Mouse (Mus musculus): ENCODE measurements around the gene Rps19bp1. TPM values are rescaled to one million over a fixed set of nuclear protein-coding genes. Genes with fewer than 3 reads are reported as not detected.

Gene Rps19bp1
- polyA plus RNA-seq, 1 experiment from 2014 or later = 45.9 TPM

DNA sequence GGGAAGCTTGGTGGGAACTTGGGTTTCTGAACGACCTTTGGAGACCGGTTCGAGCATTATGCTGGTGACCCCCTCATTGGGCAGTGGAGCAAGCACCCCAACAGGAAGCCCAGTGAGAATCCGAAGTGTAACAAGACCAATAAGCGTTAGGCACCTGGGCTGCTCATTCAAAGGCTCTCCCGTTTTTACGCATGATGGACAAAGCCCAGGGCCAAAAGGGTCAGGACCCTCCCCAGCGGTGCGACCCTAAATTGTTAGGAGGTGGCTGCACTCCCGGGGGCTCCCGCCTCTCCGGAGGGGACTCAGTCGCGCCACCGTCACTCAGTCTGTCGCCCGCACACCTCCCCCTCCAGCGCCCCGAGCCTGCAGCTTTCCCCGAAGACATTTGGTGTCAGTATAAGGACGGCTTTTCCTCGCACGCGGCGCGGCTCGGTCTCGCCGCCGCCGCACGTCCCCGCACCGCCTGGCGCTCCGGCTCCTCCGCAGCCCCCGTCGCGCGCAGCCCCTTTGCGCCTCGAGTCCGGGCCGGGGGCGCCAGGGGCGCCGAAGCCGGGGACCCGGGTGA lies 22.8 kb upstream of the Rps19bp1 start, which contains the start of gene Cacna1i:
Cacna1i (plus strand) TSS at position 388 of the 565 bp plus-strand sequence.
- Histone ChIP-seq H3K4me2 (ENCODE audit: low read length) (peak within 1 kb of the TSS; percentile 83), H3K4me3 (ENCODE audit: control insufficient read depth in 1 of 2, insufficient read depth in 1 of 2, low read depth in 1 of 2, low read length in 2 of 2) (peak within 1 kb of the TSS; percentile 34 to 43; a peak in 3 of 4 replicates), H3K4me1 (ENCODE audit: control insufficient read depth in 2 of 2, insufficient read depth in 2 of 2, low read length in 2 of 2) (peaks cover 2 to 9% of the 10 kb centered on the region in 2 experiments; a peak in 3 of 4 replicates), H3K36me3 (ENCODE audit: control insufficient read depth, insufficient read depth, low read length) (no peaks in the 10 kb centered on the region), H3K9me3 (ENCODE audit: control insufficient read depth, low read length) (no peaks in the 10 kb centered on the region), H3K27ac (replicated peaks in 1 of 2; ENCODE audit: control insufficient read depth in 1 of 2, insufficient read depth in 1 of 2, low read depth in 2 of 2, low read length in 2 of 2) (no peak within 1 kb of the TSS), H3K27me3 (ENCODE audit: control insufficient read depth, insufficient read depth, low read length) (peaks cover 100% of the 10 kb centered on the region), H3K9ac (ENCODE audit: low read length) (peak within 1 kb of the TSS; percentile 41; the same call in 1 of the 2 replicates)
- 2% methylated on average over 46 of the region's 50 CpGs for whole genome bisulfite sequencing
- no peak for ATAC-seq (ENCODE audit: insufficient number of reproducible peaks, insufficient read depth, low FRiP score, low read depth)

DNA sequence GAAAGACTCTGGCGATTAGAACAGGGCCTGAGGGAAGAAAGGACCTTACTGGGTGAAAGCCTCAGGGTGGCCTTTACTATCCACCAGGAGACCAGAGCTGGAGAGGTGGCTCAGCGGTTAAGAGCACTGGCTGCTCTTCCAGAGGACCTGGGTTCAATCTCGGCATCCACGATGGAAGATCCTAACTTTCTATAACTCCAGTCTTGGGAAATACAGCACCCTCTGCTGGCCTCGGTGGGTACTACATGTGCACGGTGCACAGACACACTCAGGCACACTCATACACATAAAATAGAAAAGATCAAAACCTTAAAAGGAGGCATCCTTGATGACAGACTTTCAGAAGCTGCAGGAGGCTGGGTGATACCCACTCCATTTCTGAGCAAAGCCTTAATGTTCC lies 16.5 kb upstream of the Rps19bp1 start:
- no peaks in the 10 kb centered on the region for H3K9me3 ChIP-seq (ENCODE audit: control insufficient read depth, low read length)
- no peak overlapping the region for H3K9ac ChIP-seq (ENCODE audit: low read length)
- 27% methylated on average over 6 of the region's 6 CpGs for WGBS
- no peaks in the 10 kb centered on the region for H3K36me3 ChIP-seq (ENCODE audit: control insufficient read depth, insufficient read depth, low read length)
- H3K4me3 ChIP-seq (ENCODE audit: control insufficient read depth in 1 of 2, insufficient read depth in 1 of 2, low read depth in 1 of 2, low read length in 2 of 2) = no peak overlapping the region
- no peaks in the 10 kb centered on the region for H3K4me1 ChIP-seq (ENCODE audit: control insufficient read depth in 2 of 2, insufficient read depth in 2 of 2, low read length in 2 of 2)
- peaks cover 59% of the 10 kb centered on the region for H3K27me3 ChIP-seq (ENCODE audit: control insufficient read depth, insufficient read depth, low read length)
- no peak overlapping the region for H3K4me2 ChIP-seq (ENCODE audit: low read length)
- no peak for ATAC-seq (ENCODE audit: insufficient number of reproducible peaks, insufficient read depth, low FRiP score, low read depth)
- H3K27ac ChIP-seq (replicated peaks in 1 of 2; ENCODE audit: control insufficient read depth in 1 of 2, insufficient read depth in 1 of 2, low read depth in 2 of 2, low read length in 2 of 2) = no peak overlapping the region

DNA sequence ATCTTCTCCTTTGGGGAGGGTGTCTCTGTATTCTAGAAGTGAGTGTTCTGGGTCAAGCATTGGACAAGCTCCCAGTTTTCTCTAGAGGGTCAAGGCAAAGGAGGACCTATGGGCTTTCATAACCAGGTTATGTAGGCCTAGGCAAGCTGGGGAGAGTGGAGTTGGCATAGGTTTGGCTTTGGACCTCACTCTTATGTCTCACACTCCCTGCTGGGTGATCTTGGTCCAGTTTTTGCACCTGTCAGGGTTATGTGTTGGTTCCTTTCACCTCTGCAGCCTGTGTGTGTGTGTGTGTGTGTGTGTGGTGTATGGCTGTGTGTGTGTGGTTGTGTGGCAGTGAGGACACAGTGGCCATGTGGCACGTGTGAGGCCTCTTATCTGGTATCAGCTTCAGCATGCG lies 14.9 kb upstream of the Rps19bp1 start:
- Histone ChIP-seq H3K4me1 (ENCODE audit: control insufficient read depth in 2 of 2, insufficient read depth in 2 of 2, low read length in 2 of 2) (no peaks in the 10 kb centered on the region), H3K9ac (ENCODE audit: low read length) (no peak overlapping the region), H3K4me2 (ENCODE audit: low read length) (no peak overlapping the region), H3K4me3 (ENCODE audit: control insufficient read depth in 1 of 2, insufficient read depth in 1 of 2, low read depth in 1 of 2, low read length in 2 of 2) (no peak overlapping the region), H3K27me3 (ENCODE audit: control insufficient read depth, insufficient read depth, low read length) (peaks cover 43% of the 10 kb centered on the region), H3K9me3 (ENCODE audit: control insufficient read depth, low read length) (no peaks in the 10 kb centered on the region), H3K36me3 (ENCODE audit: control insufficient read depth, insufficient read depth, low read length) (no peaks in the 10 kb centered on the region), H3K27ac (replicated peaks in 1 of 2; ENCODE audit: control insufficient read depth in 1 of 2, insufficient read depth in 1 of 2, low read depth in 2 of 2, low read length in 2 of 2) (no peak overlapping the region)
- WGBS = 78% methylated on average over 2 of the region's 2 CpGs
- ATAC-seq (ENCODE audit: insufficient number of reproducible peaks, insufficient read depth, low FRiP score, low read depth) = no peak

- Histone ChIP-seq H3K9ac (ENCODE audit: low read length) (no peak overlapping the region), H3K4me3 (ENCODE audit: control insufficient read depth in 1 of 2, insufficient read depth in 1 of 2, low read depth in 1 of 2, low read length in 2 of 2) (no peak overlapping the region), H3K36me3 (ENCODE audit: control insufficient read depth, insufficient read depth, low read length) (no peaks in the 10 kb centered on the region), H3K4me1 (ENCODE audit: control insufficient read depth in 2 of 2, insufficient read depth in 2 of 2, low read length in 2 of 2) (no peaks in the 10 kb centered on the region), H3K9me3 (ENCODE audit: control insufficient read depth, low read length) (no peaks in the 10 kb centered on the region), H3K27ac (replicated peaks in 1 of 2; ENCODE audit: control insufficient read depth in 1 of 2, insufficient read depth in 1 of 2, low read depth in 2 of 2, low read length in 2 of 2) (no peak overlapping the region), H3K4me2 (ENCODE audit: low read length) (no peak overlapping the region), H3K27me3 (ENCODE audit: control insufficient read depth, insufficient read depth, low read length) (peaks cover 35% of the 10 kb centered on the region)
- ATAC-seq (ENCODE audit: insufficient number of reproducible peaks, insufficient read depth, low FRiP score, low read depth) = no peak
- WGBS = 37% methylated on average over 4 of the region's 5 CpGs
Observed at GRCm38 (mm10) chr15:80278121-80278759, 14.1 kb upstream of the Rps19bp1 start.

GRCm38 (mm10) chr15:80277625-80278024 lies 13.5 kb upstream of the Rps19bp1 start:
- WGBS = 1% methylated on average over 6 of the region's 6 CpGs

GRCm38 (mm10) chr15:80277107-80277506 lies 13.0 kb upstream of the Rps19bp1 start:
- no peaks in the 10 kb centered on the region for H3K4me1 ChIP-seq (ENCODE audit: control insufficient read depth in 2 of 2, insufficient read depth in 2 of 2, low read length in 2 of 2)
- no peaks in the 10 kb centered on the region for H3K36me3 ChIP-seq (ENCODE audit: control insufficient read depth, insufficient read depth, low read length)
- no peak overlapping the region for H3K4me3 ChIP-seq (ENCODE audit: control insufficient read depth in 1 of 2, insufficient read depth in 1 of 2, low read depth in 1 of 2, low read length in 2 of 2)
- no peak overlapping the region for H3K4me2 ChIP-seq (ENCODE audit: low read length)
- ATAC-seq (ENCODE audit: insufficient number of reproducible peaks, insufficient read depth, low FRiP score, low read depth) = no peak
- H3K27me3 ChIP-seq (ENCODE audit: control insufficient read depth, insufficient read depth, low read length) = peaks cover 23% of the 10 kb centered on the region
- no peak overlapping the region for H3K9ac ChIP-seq (ENCODE audit: low read length)
- H3K9me3 ChIP-seq (ENCODE audit: control insufficient read depth, low read length) = no peaks in the 10 kb centered on the region
- no peak overlapping the region for H3K27ac ChIP-seq (replicated peaks in 1 of 2; ENCODE audit: control insufficient read depth in 1 of 2, insufficient read depth in 1 of 2, low read depth in 2 of 2, low read length in 2 of 2)
- 45% methylated on average over 9 of the region's 9 CpGs for WGBS

More at GRCm38 (mm10) chr15:80277625-80278024, 13.5 kb upstream of the Rps19bp1 start:
- H3K27me3 ChIP-seq (ENCODE audit: control insufficient read depth, insufficient read depth, low read length) = peaks cover 29% of the 10 kb centered on the region
- no peaks in the 10 kb centered on the region for H3K4me1 ChIP-seq (ENCODE audit: control insufficient read depth in 2 of 2, insufficient read depth in 2 of 2, low read length in 2 of 2)
- H3K4me2 ChIP-seq (ENCODE audit: low read length) = no peak overlapping the region
- H3K36me3 ChIP-seq (ENCODE audit: control insufficient read depth, insufficient read depth, low read length) = no peaks in the 10 kb centered on the region
- no peak for ATAC-seq (ENCODE audit: insufficient number of reproducible peaks, insufficient read depth, low FRiP score, low read depth)
- H3K9ac ChIP-seq (ENCODE audit: low read length) = no peak overlapping the region
- no peak overlapping the region for H3K27ac ChIP-seq (replicated peaks in 1 of 2; ENCODE audit: control insufficient read depth in 1 of 2, insufficient read depth in 1 of 2, low read depth in 2 of 2, low read length in 2 of 2)
- no peaks in the 10 kb centered on the region for H3K9me3 ChIP-seq (ENCODE audit: control insufficient read depth, low read length)
- H3K4me3 ChIP-seq (ENCODE audit: control insufficient read depth in 1 of 2, insufficient read depth in 1 of 2, low read depth in 1 of 2, low read length in 2 of 2) = no peak overlapping the region

GRCm38 (mm10) chr15:80271858-80272396 lies 7.8 kb upstream of the Rps19bp1 start:
- Histone ChIP-seq H3K27me3 (ENCODE audit: control insufficient read depth, insufficient read depth, low read length) (no peaks in the 10 kb centered on the region), H3K4me2 (ENCODE audit: low read length) (no peak overlapping the region), H3K27ac (replicated peaks in 1 of 2; ENCODE audit: control insufficient read depth in 1 of 2, insufficient read depth in 1 of 2, low read depth in 2 of 2, low read length in 2 of 2) (no peak overlapping the region), H3K9me3 (ENCODE audit: control insufficient read depth, low read length) (0 out of 2 replicates have a peak, but pooled peaks cover 2% of the 10 kb centered on the region), H3K36me3 (ENCODE audit: control insufficient read depth, insufficient read depth, low read length) (no peaks in the 10 kb centered on the region), H3K4me1 (ENCODE audit: control insufficient read depth in 2 of 2, insufficient read depth in 2 of 2, low read length in 2 of 2) (no peaks in the 10 kb centered on the region), H3K9ac (ENCODE audit: low read length) (no peak overlapping the region), H3K4me3 (ENCODE audit: control insufficient read depth in 1 of 2, insufficient read depth in 1 of 2, low read depth in 1 of 2, low read length in 2 of 2) (no peak overlapping the region)
- WGBS = 65% methylated on average over 3 of the region's 3 CpGs
- no peak for ATAC-seq (ENCODE audit: insufficient number of reproducible peaks, insufficient read depth, low FRiP score, low read depth)

Data from heart, embryonic 14.5 days (tissue).